Mouse (Mus musculus) left cerebral cortex, adult 8-10 months (tissue): ENCODE measurements around the gene Kank4. TPM values are rescaled to one million over a fixed set of nuclear protein-coding genes. Genes with fewer than 3 reads are reported as not detected.
"Not testable (repeated sequence)": the region's sequence is repeated elsewhere in the genome, so short reads cannot be mapped to it uniquely, and the experiment has no call there.

Experiments used
- DNase-seq, 2 experiments: peaks; one replicate each; pipeline ENCODE4 v3.0.0; 2022; ENCODE audit warnings: low spot score in 2 of 2
- total RNA-seq, 4 experiments: library from RNA; stranded (reverse); gene quantifications; 2 replicates each; pipeline ENCODE4 v1.2.4; 2022

The Kank4 gene
- total RNA-seq = 1 to 10 TPM; 3.9 to 4.4 (median 4.3) TPM

GRCm38 (mm10) chr4:98817184-98817911 is at the start of gene Kank4:
Gene Kank4, minus strand, starts transcription at chr4:98817537.
- no peak for DNase-seq

DNA sequence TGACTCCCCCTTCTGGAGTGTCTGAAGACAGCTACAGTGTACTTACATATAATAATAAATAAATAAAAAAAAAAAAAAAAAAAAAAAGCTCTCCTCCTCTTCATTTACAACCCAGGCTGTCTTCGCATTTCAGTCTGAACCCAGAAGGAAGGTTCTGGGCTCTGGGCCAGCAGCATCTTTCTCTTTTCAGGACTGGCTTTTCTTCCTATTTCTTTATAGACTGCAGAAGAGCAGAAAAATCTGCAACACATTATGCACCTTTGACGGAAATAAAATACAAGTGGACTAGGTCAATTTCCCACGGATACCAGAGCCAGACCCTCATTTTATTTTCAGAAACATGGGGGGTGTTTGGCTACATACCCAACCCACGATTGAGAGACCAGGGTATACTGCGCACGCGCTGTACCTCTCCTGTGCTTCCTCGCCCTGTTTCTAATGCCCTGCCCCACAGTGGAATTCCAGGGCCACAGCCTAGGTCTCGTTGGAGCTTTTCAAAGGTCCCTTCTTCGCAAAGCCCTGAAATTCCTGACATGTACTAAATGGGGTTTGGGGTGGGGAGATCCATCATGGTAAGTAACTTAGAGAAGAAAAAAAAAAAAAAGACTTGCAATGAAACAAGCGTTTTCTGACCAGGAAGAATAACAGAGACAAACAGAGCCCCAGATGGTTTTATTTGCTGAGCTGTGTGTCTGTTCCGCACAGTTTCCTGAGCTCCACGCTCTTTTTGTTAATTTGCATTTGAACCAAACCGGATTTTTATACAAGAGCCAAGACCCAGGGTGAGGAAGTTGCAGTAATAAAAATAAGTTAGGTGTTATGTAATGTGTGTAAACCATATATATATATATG is 48.3 kb upstream of the Kank4 start:
- peak; percentile 3 to 12 for DNase-seq

DNA sequence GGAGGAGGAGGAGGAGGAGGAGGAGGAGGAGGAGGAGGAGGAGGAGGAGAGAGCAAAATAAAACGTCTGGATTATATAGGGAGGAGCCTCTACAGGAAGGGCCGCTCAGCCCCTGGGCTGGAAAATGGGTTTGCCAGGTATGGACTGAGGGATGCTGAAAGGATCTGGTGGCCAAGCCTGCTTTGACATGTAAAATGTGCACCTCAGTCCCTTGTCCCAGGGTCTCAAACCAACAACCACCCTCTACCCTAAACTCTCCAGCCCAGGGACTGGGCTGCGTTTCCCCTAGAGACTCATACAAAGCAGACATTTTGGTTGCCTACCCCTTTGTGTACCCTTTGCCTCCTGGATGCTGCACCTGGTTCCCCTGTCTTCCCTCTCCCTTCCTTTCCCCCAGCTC is 47.2 kb upstream of the Kank4 start:
- DNase-seq = no peak

DNA sequence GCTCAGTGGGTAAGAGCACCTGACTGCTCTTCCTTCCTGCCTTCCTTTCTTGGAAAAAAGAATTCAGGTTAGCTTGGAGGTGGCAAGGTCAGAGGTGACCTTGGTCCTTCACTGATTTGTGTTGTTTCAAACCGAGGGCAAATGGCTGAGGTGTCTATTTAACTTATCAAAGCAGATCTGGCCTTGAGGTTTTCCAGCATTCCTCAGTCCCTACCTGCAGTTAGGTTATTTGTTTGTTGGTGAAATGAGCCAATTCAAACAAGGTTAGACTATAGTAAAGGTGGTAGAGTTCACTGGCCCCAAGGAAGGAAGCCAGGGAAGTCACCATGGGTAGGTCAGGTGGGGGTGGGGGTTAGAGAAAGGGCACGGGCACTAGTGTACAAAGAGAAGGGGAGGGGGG is 46.8 kb upstream of the Kank4 start:
- DNase-seq = no peak

GRCm38 (mm10) chr4:98863451-98863850 is 46.1 kb upstream of the Kank4 start:
- DNase-seq = no peak

- DNase-seq = no peak
Measured at GRCm38 (mm10) chr4:98858151-98858855, 41.0 kb upstream of the Kank4 start.

- no peak for DNase-seq
Measured at GRCm38 (mm10) chr4:98857037-98857648, 39.8 kb upstream of the Kank4 start.

GRCm38 (mm10) chr4:98853926-98854325 is 36.6 kb upstream of the Kank4 start:
- DNase-seq = no peak

GRCm38 (mm10) chr4:98850485-98850884 is 33.1 kb upstream of the Kank4 start:
- not testable (repeated sequence) for DNase-seq

- DNase-seq = no peak
Measured at GRCm38 (mm10) chr4:98847120-98847885, 30.0 kb upstream of the Kank4 start.

DNA sequence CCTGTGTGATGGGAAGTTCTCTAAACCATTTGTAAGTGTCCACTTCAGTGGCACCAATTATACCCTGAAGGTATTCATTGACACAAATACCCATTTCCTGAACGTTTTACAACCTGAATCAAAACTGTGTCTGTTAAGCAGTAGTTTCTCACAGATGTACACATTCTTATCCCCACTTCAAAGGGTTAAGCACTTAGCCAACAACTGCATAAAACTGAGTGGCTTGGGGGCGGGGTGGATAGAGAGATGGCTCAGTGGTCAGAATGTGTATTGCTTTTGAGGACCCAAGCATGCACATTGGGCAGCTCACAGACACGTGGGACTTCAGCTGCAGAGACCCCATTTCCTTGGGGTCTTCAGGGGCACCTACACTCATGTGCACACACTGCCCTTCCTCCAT is 29.1 kb upstream of the Kank4 start:
- DNase-seq = no peak

- DNase-seq = no peak
Measured at GRCm38 (mm10) chr4:98845687-98846125, 28.4 kb upstream of the Kank4 start.

- no peak for DNase-seq
Measured at GRCm38 (mm10) chr4:98845201-98845600, 27.9 kb upstream of the Kank4 start.

DNA sequence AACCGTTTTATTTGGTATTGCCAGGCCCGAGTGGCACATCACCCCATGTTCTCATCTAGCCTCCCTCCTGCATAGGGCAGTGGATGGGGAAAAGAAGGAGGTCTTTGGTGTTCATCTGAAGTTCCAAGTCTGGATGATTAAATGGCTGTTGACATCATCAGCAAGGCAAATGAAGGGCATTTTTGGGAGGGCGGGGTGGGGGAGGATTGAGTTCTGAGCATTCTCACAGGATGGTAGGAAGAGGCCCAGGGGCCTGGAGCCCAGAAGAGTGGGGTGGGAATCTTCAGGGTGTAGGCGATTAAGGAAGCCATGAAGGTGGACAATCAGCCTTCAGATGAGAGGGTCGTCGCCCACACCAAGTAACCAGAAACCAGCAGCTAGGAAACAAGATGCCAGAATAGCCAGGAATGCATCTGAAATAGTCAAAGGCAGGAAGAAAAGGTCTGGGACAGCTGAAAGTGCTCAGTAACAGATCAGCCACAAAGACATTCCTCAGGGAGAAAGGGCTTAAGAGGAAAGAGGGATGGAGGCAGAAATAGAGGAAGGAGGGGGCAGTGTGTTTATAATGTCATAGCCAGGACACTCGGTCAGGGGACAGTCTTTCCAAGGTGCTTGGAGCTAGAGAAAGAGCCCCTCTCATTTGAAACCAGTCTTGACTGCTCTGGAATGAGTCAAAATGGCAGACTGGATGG is 26.7 kb upstream of the Kank4 start:
- no peak for DNase-seq

DNA sequence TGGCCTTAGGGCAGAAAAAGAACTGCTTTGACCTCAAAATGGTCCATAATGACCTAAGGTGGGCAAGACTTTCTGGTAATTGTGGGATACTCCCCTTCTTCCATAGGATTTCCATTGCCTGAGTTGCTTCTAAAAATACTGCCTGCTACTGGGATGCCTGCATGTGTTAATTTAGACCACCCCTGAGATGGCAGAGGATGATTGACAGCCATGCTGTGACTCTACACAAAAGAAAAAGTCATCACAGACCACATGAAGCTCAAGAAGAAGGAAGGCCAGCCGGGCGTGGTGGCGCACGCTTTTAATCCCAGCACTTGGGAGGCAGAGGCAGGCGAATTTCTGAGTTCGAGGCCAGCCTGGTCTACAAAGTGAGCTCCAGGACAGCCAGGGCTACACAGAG is 23.9 kb upstream of the Kank4 start:
- DNase-seq = not testable (repeated sequence)

- no peak for DNase-seq
Measured at GRCm38 (mm10) chr4:98840526-98840925, 23.2 kb upstream of the Kank4 start.

DNA sequence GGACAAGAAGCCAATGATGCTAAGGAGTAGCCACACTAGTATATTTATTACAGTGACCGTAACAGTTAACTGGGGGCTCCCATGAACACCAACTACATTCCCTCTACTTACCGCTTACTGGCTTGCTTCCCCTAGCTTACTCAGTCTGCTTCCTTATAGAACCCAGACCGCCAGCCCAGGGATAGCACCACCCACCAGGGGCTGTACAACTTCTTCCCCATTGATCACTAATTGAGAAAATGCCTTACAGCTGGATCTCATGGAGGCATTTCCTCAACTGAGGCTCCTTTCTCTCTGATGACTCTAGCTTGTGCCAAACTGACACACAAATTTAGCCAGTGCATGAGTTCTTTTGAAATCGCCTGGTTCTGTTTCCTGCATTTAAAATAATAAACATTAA is 21.6 kb upstream of the Kank4 start:
- no peak for DNase-seq

GRCm38 (mm10) chr4:98837715-98838505 is 20.6 kb upstream of the Kank4 start:
- no peak for DNase-seq

- no peak for DNase-seq
Measured at GRCm38 (mm10) chr4:98836519-98836918, 19.2 kb upstream of the Kank4 start.
